In genomic region chr3:122483066-122483782, GRCm38 (mm10) we compare ENCODE assay signal across 8 mouse cellular contexts.
DNase-seq lines count a peak whose midpoint lies in the region; ATAC-seq lines count a peak whose summit lies in the region.

No protein-coding gene starts in this region.

- no peak overlapping the region for H3K4me2 ChIP-seq in limb, embryonic 15.5 days

- intact Hi-C loops in gastrocnemius, postnatal 36 days (cut with DNase I), result no loop called here

- peak; percentile 42 for DNase-seq in kidney, postnatal 10 days
- no peak for DNase-seq in kidney, adult 11 months
- DNase-seq in embryo, embryonic 9.5 days (ENCODE audit: extremely low spot score), result peak; percentile 32
- peak; percentile 29 to 40 for DNase-seq in gastrocnemius, postnatal 36 days
- no peak for DNase-seq in thymus, postnatal 10 days (ENCODE audit: low spot score in 2 of 2)
- no peak for DNase-seq in right cerebral cortex, postnatal 14 days
- no peak for DNase-seq in left cerebral cortex, adult 9 months (ENCODE audit: low spot score in 2 of 2)

- no peak overlapping the region for H3K9ac ChIP-seq in limb, embryonic 15.5 days

- no peaks in the 10 kb centered on the region for H3K36me3 ChIP-seq in limb, embryonic 15.5 days

- peaks cover 25% of the 10 kb centered on the region for H3K4me1 ChIP-seq in limb, embryonic 15.5 days

- H3K9me3 ChIP-seq in limb, embryonic 15.5 days, result no peaks in the 10 kb centered on the region

- ATAC-seq in limb, embryonic 15.5 days (ENCODE audit: insufficient number of reproducible peaks, low FRiP score, low TSS enrichment, low read depth), result 0 out of 2 replicates have a peak, but pooled peaks have one; percentile 36

- H3K27me3 ChIP-seq in limb, embryonic 15.5 days, result no peaks in the 10 kb centered on the region

- H3K4me3 ChIP-seq in limb, embryonic 15.5 days, result no peak overlapping the region

- H3K27ac ChIP-seq in limb, embryonic 15.5 days, result no peak overlapping the region

- whole genome bisulfite sequencing in limb, embryonic 15.5 days, result 22% methylated on average over 14 of the region's 14 CpGs

Comparison
In these comparisons a context has a peak if more than half of its experiments do, and no peak if none do; other contexts are left out.
1. DNase-seq: peak in kidney, postnatal 10 days (single experiment), embryo, embryonic 9.5 days (single experiment) and gastrocnemius, postnatal 36 days (2 of 2); none in kidney, adult 11 months (single experiment), thymus, postnatal 10 days (0 of 2), right cerebral cortex, postnatal 14 days (single experiment) and left cerebral cortex, adult 9 months (0 of 2).